Mouse (Mus musculus) megakaryocyte progenitor cell, adult 5-6 weeks (primary cell): ENCODE data around the gene Plin5. TPM values are rescaled to one million over a fixed set of nuclear protein-coding genes. Genes with fewer than 3 reads are reported as not detected.
"Not testable (repeated sequence)": the region's sequence is repeated elsewhere in the genome, so short reads cannot be mapped to it uniquely, and the experiment has no call there.

Experiments
- ATAC-seq: replicated peaks from 2 replicates; pipeline ENCODE4 v1.8.0; 2016; ENCODE audit warnings: mild to moderate bottlenecking, moderate TSS enrichment, inconsistent platforms; ENCODE audit not compliant: poor library complexity
- total RNA-seq, 2 experiments: library from RNA; stranded (forward) in 1 of 2; stranded (reverse) in 1 of 2; fragments of 157-497, 149-512 nt in 1 of 2; fragments of 200-1000 nt in 1 of 2; gene quantifications; 2 replicates each; pipeline versions ENCODE4 v1.2.3 to v1.2.4; 2015 to 2017

Plin5 gene
- total RNA-seq, 2 experiments from 2014 or later: not detected

- peak; percentile 45 for ATAC-seq
Observed at GRCm38 (mm10) chr17:56074827-56075208, 42.6 kb downstream of the Plin5 start, which contains the start of gene Ubxn6. Gene Ubxn6, minus strand, starts transcription at chr17:56075028.

- ATAC-seq: peak; percentile 46
Observed at GRCm38 (mm10) chr17:56074097-56074826, 43.1 kb downstream of the Plin5 start.

- no peak for ATAC-seq
Observed at GRCm38 (mm10) chr17:56072243-56072642, 45.2 kb downstream of the Plin5 start.

GRCm38 (mm10) chr17:56071126-56071525 is 46.3 kb downstream of the Plin5 start:
- ATAC-seq: no peak

- ATAC-seq: no peak
Observed at GRCm38 (mm10) chr17:56069066-56069465, 48.3 kb downstream of the Plin5 start.

GRCm38 (mm10) chr17:56066451-56066850 is 50.9 kb downstream of the Plin5 start:
- ATAC-seq: peak; percentile 64

GRCm38 (mm10) chr17:56065715-56066114 is 51.7 kb downstream of the Plin5 start:
- not testable (repeated sequence) for ATAC-seq

GRCm38 (mm10) chr17:56062081-56062480 is 55.3 kb downstream of the Plin5 start:
- ATAC-seq: no peak

Other genes starting within 250 kb of the Plin5 start
- 5.9 and 9.2 TPM in 2 replicates for gene Zfp119a, start 238.7 kb downstream of the Plin5 start, total RNA-seq (2015)
- 3.9 and 6.8 TPM in 2 replicates for gene Zfp119a, start 238.7 kb downstream of the Plin5 start, total RNA-seq (2017)
- gene Zfp959, start 225.5 kb downstream of the Plin5 start, total RNA-seq (2015): 12.5 and 17.0 TPM in 2 replicates
- 10.3 and 10.7 TPM in 2 replicates for gene Zfp959, start 225.5 kb downstream of the Plin5 start, total RNA-seq (2017)
- 3.8 and 5.5 TPM in 2 replicates for gene Zfp119b, start 168.1 kb downstream of the Plin5 start, total RNA-seq (2015)
- gene Zfp119b, start 168.1 kb downstream of the Plin5 start, total RNA-seq (2017): 4.8 and 5.2 TPM in 2 replicates
- 14.4 and 20.5 TPM in 2 replicates for gene Ebi3, start 165.0 kb downstream of the Plin5 start, total RNA-seq (2015)
- 13.8 and 17.7 TPM in 2 replicates for gene Ebi3, start 165.0 kb downstream of the Plin5 start, total RNA-seq (2017)
- gene Yju2, start 158.5 kb downstream of the Plin5 start, total RNA-seq (2015): 7.4 and 11.0 TPM in 2 replicates
- 21.8 and 23.3 TPM in 2 replicates for gene Yju2, start 158.5 kb downstream of the Plin5 start, total RNA-seq (2017)
- gene Shd, start 147.1 kb downstream of the Plin5 start, total RNA-seq (2015): 0.39 and 0.98 TPM in 2 replicates
- not detected in 2 replicates for gene Shd, start 147.1 kb downstream of the Plin5 start, total RNA-seq (2017)
- gene Fsd1, start 131.1 kb downstream of the Plin5 start, total RNA-seq (2015): not detected in 2 replicates
- not detected in 2 replicates for gene Fsd1, start 131.1 kb downstream of the Plin5 start, total RNA-seq (2017)
- 0.32 TPM in 1 of 2 replicates, not detected in the other for gene Stap2, start 112.0 kb downstream of the Plin5 start, total RNA-seq (2015)
- gene Stap2, start 112.0 kb downstream of the Plin5 start, total RNA-seq (2017): not detected in 2 replicates
- gene Mpnd, start 111.9 kb downstream of the Plin5 start, total RNA-seq (2015): 9.2 and 17.4 TPM in 2 replicates
- gene Mpnd, start 111.9 kb downstream of the Plin5 start, total RNA-seq (2017): 76.6 and 92.5 TPM in 2 replicates
- gene Sh3gl1, start 81.0 kb downstream of the Plin5 start, total RNA-seq (2015): 19.1 TPM in 2 replicates
- gene Sh3gl1, start 81.0 kb downstream of the Plin5 start, total RNA-seq (2017): 22.1 and 25.0 TPM in 2 replicates
- gene Chaf1a, start 77.2 kb downstream of the Plin5 start, total RNA-seq (2015): 15.5 and 16.7 TPM in 2 replicates
- 32.3 and 33.9 TPM in 2 replicates for gene Chaf1a, start 77.2 kb downstream of the Plin5 start, total RNA-seq (2017)
- 13.6 and 13.7 TPM in 2 replicates for gene Ubxn6, start 42.6 kb downstream of the Plin5 start, total RNA-seq (2015)
- 17.4 and 19.9 TPM in 2 replicates for gene Ubxn6, start 42.6 kb downstream of the Plin5 start, total RNA-seq (2017)
- gene Hdgfl2, start 38.0 kb downstream of the Plin5 start, total RNA-seq (2015): 20.7 and 25.4 TPM in 2 replicates
- gene Hdgfl2, start 38.0 kb downstream of the Plin5 start, total RNA-seq (2017): 80.0 and 87.8 TPM in 2 replicates
- not detected in 2 replicates for gene Plin4, start 7.8 kb downstream of the Plin5 start, total RNA-seq (2015)
- not detected in 2 replicates for gene Plin4, start 7.8 kb downstream of the Plin5 start, total RNA-seq (2017)
- gene Lrg1, start 4.4 kb upstream of the Plin5 start, total RNA-seq (2015): 1.6 and 3.6 TPM in 2 replicates
- 1.4 and 4.7 TPM in 2 replicates for gene Lrg1, start 4.4 kb upstream of the Plin5 start, total RNA-seq (2017)
- 1.8 and 2.2 TPM in 2 replicates for gene Sema6b, start 22.7 kb upstream of the Plin5 start, total RNA-seq (2015)
- gene Sema6b, start 22.7 kb upstream of the Plin5 start, total RNA-seq (2017): 3.2 and 4.9 TPM in 2 replicates
- gene Tnfaip8l1, start 44.9 kb upstream of the Plin5 start, total RNA-seq (2015): 1.5 and 2.2 TPM in 2 replicates
- gene Tnfaip8l1, start 44.9 kb upstream of the Plin5 start, total RNA-seq (2017): 0.91 and 2.8 TPM in 2 replicates
- 55.1 and 56.1 TPM in 2 replicates for gene Mydgf, start 66.3 kb upstream of the Plin5 start, total RNA-seq (2015)
- gene Mydgf, start 66.3 kb upstream of the Plin5 start, total RNA-seq (2017): 50.4 and 57.1 TPM in 2 replicates
- 27.0 and 31.0 TPM in 2 replicates for gene Dpp9, start 101.3 kb upstream of the Plin5 start, total RNA-seq (2015)
- 15.7 and 19.9 TPM in 2 replicates for gene Dpp9, start 101.3 kb upstream of the Plin5 start, total RNA-seq (2017)
- 15.3 and 15.9 TPM in 2 replicates for gene Fem1a, start 139.2 kb upstream of the Plin5 start, total RNA-seq (2015)
- 20.7 and 23.4 TPM in 2 replicates for gene Fem1a, start 139.2 kb upstream of the Plin5 start, total RNA-seq (2017)
- 9.0 and 11.4 TPM in 2 replicates for gene Ticam1, start 159.2 kb upstream of the Plin5 start, total RNA-seq (2015)
- 3.0 and 4.1 TPM in 2 replicates for gene Ticam1, start 159.2 kb upstream of the Plin5 start, total RNA-seq (2017)
- 7.3 and 8.1 TPM in 2 replicates for gene Plin3, start 175.3 kb upstream of the Plin5 start, total RNA-seq (2015)
- gene Plin3, start 175.3 kb upstream of the Plin5 start, total RNA-seq (2017): 28.1 TPM in 2 replicates
- gene Arrdc5, start 182.7 kb upstream of the Plin5 start, total RNA-seq (2015): not detected in 2 replicates
- gene Arrdc5, start 182.7 kb upstream of the Plin5 start, total RNA-seq (2017): not detected in 2 replicates
- gene Uhrf1, start 185.7 kb upstream of the Plin5 start, total RNA-seq (2015): 67.8 and 80.7 TPM in 2 replicates
- 151 and 160 TPM in 2 replicates for gene Uhrf1, start 185.7 kb upstream of the Plin5 start, total RNA-seq (2017)
- 6.7 and 8.5 TPM in 2 replicates for gene Kdm4b, start 208.5 kb upstream of the Plin5 start, total RNA-seq (2015)
- 5.9 and 7.3 TPM in 2 replicates for gene Kdm4b, start 208.5 kb upstream of the Plin5 start, total RNA-seq (2017)